Mouse (Mus musculus) adrenal gland, postnatal 14 days (tissue): Measurements from ENCODE around the gene Reep3. TPM values are rescaled to one million over a fixed set of nuclear protein-coding genes. Genes with fewer than 3 reads are reported as not detected.

Experiments used
- DNase-seq: peaks from one replicate; pipeline ENCODE4 v3.0.0; 2021; ENCODE audit warnings: mixed read lengths
- total RNA-seq: library from RNA; stranded (reverse); gene quantifications from 2 replicates; pipeline ENCODE4 v1.2.3, GENCODE M21; 2021

The Reep3 gene
- total RNA-seq, 1 experiment from 2014 or later, result 47.1 TPM

DNA sequence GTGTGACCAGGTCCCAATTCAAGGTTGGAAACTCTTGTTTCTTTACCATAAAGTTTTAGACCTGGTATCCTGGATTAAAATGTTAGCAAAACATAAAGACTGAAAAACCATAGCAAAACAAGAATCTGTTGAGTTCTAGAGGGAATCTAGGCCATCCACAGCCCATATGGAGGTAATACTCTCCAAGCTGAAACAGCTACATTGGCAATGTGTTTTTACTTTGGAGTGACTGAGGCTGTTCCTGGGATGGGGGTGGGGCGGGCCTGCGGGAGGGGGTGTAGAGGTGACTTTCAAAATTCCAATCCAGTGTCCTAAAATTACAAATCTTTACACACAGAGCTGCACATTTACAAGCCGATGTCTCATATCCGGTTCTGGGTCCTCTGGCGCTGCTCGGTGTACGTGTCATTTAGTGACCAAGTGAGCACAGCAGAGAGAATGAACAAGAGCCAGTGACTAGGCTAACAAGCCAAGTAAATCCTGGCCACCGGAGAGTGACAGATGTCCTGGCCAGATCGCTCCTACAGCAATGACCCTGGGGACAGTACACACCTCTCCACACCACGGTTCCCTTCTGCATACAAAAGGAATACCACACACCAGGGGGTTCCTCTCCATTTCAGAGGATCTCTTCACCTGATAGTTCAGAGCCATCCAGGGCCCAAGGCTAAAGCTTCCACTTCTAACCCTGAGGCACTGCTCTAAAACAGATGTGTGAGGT lies 13.1 kb downstream of the Reep3 start:
- no peak for DNase-seq

DNA sequence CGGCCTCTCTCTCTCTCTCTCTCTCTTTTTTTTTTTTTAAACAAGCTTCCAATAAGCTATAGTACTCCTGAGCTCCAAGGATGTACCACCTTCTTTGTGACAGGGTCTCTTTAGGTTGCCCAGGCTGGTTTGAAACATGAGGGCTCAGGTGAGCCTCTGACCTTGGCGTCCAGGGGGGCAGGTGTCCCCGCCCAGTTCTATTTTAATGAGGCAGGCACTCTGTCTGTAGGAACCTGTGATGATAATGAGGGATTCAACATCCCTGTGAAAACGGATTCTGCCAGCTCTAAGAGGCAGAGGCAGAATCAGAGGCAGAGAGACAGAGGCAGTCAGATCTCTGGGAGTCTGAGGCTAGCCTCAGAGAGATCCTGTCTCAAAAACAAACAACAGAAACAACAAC lies 14.2 kb downstream of the Reep3 start:
- no peak for DNase-seq

DNA sequence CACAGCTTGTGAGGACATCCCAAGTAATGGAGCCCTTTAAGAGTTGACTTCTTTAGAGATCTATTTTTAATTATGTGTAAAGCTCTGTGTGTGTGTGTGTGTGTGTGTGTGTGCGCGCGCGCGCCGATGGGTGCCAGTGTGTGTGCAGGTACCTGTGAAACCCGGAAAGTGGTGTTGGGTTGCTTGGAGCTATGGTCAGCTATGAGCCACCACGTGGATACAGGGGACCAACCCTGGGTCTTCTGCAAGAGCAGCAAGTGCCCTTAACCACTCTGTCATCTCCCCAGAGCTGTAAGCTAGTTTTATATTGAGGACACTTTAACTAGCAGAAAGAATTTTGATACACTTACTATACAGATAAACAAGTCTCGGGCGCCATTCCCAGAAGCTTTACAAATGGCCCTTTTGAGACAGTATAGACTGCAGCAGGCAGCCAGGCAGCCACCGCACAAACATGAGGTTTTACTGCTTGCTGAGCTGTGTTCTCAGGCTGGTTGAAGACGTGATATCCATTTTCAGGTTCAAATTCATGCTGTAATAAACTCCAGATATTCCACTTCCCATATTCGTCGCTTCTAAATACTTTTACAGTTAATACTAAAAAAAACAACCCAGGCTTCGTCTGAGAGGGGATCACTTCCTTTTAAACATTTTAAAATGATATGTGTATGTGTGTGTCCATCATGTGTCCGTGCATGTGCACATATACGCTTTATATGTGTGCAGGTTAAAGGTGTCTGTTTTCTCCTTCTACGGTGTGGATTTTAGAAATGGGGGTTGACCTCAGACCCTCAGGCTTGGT lies 15.3 kb downstream of the Reep3 start:
- no peak for DNase-seq

DNA sequence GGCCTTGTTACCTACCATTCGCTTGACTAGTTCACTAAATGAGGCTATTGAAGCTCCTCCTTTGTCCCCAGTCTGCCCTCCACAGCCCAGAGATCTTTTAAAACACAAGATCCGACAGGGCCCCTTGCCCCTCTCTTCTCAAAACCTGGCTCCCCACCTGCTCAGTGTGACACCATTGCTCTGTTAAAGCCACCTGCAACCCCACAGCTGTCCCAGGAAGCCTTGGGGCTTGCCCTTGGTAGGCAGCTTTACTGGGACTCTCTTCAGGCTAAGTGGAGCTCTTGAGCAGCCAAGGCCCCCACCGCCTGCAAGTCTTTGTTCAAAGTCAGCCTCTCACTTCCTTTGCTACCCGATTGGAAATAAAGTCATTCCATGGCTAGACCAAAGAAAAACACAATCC lies 17.7 kb downstream of the Reep3 start:
- no peak for DNase-seq

DNA sequence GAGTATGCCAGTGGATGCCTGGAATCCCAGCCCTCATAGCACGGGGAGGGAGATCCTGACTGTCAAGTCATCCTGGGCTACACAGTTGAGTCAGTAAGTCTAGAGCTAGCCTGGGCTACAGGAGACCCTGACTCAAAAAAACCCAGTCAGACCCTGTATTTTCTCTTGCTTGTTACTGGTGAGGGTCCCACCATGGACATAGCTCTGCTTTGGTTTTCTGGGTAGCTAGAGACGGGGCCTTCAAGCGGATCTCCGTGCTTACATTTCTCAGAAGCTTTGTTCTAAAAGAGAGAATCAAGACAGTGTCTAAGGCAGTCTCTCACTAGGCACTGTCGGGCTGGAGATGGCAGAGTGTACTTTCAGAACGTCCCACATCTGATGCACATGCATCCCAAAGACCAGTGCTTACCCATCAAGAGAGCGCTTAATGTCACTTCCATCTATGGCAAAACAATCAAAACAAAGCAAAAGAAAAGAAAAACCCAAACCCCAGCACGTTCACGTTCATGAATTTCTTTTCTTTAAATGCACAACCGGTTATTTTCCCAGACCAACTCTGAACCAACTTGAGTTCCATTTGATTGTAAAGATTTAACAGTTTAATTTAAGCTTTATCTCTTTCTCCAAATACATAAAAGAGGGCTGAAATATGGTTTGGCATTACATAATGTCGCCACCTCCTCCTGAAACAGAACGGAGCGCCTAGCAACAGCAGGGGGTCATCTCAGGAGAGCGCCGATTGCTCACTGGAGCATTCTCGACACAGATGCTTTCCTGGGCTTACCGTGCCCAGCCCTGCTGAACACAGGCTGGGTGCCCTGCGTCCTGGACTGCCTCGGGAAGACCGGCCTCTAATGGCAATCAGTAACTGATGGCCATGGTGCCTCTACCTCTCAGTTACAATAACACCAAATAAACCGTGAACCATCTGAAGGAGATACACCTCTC lies 20.5 kb downstream of the Reep3 start:
- peak; percentile 49 for DNase-seq

DNA sequence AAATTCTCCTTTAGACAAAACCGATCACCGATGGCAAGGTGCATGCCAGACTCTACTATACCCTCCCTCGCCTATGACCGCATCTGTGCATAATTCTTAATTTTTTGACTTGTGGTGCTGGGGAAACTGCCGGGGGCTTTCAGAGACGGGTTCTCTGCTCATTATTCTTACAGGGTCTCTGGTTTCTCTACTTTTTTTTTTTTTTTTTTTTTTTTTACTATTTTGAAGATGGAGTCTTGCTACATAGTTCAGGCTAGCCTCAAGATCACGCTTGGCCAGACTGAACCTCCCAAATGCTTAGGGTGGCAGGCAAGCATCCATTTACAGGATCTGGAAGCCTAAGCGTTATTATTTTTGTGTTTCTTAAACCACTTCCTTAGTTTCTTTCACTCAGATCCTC lies 23.2 kb downstream of the Reep3 start:
- no peak for DNase-seq

DNA sequence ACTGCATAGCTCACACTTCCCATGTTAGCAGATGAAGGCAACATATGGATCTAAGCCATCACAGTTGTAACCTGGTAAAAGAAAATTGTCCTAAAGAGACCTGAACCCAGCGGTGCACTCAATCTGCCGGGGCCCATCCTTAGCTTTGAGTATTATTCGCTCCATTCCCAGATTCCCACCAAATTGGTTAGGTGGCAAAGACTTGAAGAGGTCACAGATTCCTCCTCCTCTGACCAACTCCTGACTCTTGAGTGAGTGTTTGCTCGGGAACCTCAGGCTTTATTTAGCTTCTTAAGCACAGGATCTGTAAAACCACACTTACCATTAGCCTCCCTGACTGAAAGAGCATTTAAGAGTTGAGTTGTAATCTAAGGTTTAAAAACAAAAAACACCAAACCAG lies 24.1 kb downstream of the Reep3 start:
- no peak for DNase-seq

DNA sequence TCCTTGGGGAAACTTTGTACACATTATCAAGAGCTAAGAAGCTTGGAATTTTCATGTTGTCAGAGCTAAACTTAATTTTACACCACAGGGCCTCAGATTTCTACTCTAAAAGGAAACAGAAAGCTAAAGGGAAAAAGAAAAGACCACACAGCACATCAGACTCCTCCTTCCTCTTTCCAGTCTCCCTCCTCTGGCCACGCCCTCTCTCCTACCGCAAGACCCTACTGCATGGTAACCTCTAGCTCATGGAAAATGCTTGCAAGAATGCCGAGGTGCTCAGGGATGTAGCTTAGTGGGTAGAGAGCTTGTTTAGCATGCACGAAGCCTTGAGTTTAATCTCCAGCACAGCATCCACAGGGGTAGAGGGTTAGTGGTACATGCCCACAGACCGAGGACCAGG lies 24.9 kb downstream of the Reep3 start:
- DNase-seq, result no peak

DNA sequence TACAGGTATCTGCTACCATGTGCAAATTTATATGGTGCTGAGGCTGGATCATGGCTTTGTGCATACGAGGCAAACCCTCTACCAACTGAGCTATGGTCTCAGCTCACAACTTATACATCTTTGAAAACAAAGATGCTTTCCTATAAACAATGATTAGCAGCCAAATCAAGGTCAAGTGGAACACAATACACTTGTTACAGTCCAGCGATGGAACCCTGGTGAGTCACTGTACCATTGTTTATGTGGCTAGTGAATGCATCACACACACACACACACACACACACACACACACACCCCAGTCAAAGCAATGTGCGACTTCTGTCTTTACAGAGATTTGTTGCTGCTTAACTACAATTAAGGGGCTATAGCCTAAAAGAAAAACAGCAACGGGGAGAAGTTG lies 25.4 kb downstream of the Reep3 start:
- no peak for DNase-seq

DNA sequence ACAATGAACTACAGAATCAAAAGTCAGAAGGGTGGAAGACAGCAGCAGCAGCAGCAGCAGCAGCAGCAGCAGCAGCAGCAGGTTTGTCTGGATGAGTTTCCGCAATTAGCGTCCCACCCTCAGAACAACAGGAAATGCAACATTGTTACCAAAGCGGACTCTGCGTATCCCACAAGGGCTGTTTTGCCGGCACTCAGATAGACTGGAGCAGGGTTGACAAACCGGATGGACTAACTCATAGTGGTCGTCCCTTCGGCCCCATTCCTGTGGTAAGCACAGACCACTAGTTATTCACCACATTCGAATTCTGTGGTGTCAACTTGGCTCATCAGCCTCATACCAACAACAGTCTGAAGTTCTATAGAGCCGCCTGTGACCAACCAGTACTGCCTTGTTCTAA lies 27.7 kb downstream of the Reep3 start:
- no peak for DNase-seq

DNA sequence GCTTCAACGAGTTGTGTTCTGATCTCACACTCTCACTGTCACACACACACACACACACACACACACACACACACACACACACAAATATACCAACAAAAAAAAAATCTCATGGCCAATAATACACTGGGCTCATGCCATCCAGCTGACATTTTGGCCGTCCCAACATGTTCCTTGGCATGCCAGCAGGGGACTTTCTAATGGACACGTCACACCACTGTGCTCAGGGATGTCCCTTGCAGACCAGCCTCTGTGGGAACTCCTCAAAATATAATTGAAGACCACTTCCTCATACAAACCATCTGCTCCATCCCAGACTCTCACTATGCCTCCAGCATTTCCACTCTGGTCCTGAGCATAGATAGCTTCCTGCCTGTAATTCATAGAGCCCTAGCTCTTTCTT lies 30.3 kb downstream of the Reep3 start:
- DNase-seq, result no peak

DNA sequence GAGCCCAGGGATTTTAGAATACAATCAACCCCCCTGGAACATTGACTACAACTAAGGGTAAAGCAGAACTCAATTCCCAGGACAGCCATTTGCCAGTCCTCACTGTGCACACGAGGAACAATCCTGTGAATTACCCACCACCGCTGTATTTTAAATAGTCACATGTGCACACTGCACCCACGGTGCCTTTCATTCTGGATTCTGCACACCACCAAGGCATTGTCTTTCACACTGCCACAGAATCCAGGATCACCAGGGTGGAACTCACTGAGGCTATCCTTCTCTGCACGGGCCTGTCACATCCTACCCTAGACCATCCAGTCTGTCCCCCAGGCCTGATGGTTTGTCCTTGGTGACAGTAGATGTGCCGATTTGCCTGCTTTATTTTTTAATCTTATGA lies 30.8 kb downstream of the Reep3 start:
- DNase-seq, result no peak

DNA sequence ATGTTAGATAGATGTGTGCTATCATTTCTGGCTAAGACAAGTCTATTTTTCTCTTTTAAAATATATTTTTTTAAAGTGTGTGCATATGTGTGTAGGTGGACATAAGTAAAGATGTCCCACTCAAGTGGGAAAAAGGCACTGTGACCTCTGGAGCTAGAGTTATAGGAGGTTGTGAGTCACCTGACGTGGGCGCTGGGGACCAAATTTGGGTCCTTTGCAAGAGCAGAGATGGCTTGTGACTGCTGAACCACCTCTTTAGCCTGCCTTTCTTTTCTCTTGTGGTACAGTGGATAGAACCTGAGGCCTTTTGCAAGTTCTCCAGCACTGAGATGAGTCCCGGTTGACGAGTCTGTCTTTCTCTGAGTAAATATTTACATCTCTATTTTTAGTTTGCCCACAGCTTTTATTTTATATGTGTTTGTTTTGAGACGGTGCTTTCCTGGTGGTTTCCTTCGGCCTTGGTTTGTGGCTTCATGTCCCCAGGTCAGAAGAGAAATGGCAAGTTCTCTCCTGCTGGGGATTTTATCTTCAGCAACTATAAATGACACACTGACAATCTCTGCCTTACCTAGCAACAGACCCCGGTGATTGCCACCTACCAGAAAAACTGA lies 31.4 kb downstream of the Reep3 start:
- no peak for DNase-seq

DNA sequence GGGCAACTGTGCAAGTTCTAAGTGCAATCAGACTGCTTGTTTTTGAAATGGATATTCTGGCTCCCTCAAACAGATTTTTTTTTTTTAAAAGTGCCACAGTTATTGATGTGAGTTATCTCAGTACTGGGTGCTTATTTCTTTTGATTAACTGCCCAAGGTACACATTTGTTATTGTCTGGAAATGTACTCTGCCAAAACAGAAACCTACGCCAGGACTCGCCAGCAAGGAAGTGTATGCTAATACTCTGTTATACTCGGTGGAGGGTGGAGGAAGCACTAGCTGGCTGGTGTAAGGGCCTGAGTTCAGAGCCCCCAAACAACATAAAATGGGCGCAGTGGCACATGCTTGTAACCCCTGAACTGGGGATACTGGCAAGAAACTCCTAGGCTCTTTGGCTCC lies 34.9 kb downstream of the Reep3 start:
- no peak for DNase-seq

DNA sequence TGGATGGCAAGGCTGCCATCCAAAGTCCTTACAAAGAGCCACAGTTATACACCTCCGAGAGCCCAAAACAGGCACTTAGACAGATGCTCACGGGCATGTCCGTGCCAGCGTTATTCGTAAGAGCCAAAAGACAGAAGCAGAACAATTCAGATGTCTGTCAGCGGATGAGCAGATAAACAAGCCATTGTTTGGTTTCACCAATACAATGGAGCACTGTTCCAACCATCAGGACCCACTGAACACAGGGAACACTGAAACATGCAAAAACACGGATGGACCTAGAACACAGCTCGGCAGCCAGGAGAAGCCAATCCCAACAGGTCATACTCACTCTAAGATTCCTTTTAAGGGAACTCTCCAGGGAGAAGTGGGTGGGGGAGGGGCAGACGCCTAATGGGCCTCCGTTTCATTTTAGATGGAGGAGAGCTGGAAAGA lies 35.4 kb downstream of the Reep3 start:
- peak; percentile 52 for DNase-seq

DNA sequence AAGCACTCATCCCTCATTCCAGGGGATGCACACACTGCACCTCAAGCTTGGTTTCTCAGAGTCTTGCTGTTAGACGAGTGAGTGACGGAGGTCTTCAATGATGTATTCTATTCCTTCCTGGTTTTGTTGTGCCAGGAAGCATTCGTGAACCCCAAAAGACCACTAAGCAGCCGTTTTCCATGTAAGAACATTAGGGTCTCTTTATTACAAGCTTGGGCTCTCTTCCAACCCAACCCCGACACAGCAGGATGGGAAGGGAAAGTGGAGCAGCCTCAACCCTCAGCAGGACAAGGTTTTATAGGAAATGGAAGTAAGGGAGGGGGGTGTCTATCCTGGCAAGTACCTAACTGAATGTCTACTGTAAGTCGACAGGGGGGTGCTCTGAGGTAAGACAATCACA lies 38.0 kb downstream of the Reep3 start:
- DNase-seq, result no peak

DNA sequence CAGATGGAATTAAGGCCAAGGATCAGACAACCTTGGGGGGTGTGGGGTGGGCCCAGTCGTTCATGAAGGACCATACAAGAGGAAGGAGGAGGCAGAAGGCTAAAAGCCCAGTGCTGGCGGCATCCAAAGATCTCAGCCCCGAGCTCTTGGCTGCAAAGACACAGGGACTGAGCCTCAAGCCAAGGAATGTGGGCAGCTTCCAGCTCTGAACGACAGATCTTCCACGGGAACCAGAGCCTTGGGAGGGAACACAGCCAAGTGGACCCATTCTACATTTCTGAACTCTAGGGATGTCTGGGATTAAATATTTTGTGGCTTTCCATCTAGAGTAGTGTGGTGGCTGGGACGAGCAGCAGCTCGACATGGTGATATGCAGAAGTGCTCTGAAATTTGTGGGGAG lies 38.4 kb downstream of the Reep3 start:
- peak; percentile 66 for DNase-seq

DNA sequence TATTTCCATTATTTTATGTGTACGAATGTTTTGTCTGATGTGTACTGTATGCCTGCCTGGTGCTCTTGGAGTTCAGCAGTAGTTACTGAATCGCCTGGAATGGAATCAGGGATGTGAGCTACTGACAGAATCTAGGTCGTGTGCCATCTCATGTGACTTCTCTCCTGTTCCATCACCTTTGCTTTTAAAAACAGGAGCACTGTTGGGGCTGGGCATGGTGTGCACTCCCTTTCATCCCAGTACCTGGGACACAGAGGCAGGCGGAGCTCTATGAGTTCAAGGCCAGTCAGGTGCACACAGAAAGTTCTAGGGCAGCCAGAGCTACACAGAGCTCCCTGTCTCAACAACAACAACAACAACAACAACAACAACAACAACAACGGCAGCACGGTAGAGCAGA lies 39.0 kb downstream of the Reep3 start:
- DNase-seq, result no peak

DNA sequence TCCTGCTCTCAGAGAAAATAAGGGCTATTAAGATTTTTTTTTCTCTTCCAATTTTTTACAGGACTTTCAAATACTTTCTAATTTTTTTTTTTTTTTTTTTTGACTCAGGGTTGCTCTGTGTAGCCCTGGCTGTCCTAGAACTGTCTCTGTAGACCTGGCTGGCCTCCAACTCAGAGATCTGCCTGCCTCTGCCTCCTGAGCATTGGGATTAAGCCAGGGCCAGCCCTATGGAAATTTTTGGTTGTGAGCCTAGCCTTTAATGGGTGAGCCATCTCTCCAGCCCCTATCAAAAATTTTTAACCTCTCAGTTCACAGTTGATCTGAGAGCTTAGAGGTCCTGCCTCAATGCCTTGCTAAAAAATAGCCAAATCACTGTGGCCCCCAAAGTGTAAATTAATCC lies 39.5 kb downstream of the Reep3 start:
- no peak for DNase-seq

DNA sequence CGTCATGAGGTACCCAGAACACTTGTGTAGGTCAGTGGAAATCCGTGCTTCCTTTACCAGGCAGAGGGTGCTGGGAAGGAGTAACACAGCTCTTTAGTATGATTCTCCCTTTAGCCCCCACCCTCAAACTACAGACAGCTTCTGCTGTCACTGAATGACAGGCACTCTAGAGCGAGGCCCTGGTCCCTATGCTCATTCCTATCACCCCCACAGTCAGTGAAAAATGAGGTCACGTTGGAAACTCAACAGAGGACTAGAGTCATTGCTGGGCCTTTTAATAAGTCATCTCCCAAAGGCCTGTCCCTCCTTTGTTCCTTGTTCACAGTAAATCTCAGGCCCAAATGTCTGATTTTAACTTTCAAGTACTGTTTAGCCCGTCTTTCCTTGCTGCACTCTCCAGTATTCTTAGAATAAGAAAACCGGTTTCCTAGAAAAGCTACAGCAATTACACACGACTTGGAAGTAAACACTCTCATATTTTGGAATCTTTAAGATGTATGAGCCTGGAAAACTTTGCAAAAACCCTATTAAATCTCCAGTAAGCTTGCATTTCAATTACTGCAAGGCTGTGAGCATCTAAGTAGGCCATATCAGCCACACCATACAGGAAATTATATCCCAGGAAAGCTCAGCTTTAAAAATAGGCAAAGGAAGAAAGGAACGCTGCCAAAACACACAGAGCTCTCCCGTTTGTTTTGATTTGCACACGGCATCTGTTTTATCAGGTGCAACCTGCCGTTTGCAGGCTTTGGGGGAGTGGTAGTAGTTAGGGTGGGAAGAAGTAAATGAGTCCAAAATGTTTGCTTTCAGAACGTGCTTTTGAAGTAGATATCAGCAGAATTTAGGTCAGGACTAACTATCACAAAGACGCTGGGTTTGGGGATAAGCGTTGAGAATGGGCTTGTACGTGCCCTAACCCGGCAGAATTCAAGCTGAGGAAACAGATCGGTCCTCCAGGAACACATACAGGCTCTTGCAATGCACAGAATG lies 40.6 kb downstream of the Reep3 start:
- no peak for DNase-seq

DNA sequence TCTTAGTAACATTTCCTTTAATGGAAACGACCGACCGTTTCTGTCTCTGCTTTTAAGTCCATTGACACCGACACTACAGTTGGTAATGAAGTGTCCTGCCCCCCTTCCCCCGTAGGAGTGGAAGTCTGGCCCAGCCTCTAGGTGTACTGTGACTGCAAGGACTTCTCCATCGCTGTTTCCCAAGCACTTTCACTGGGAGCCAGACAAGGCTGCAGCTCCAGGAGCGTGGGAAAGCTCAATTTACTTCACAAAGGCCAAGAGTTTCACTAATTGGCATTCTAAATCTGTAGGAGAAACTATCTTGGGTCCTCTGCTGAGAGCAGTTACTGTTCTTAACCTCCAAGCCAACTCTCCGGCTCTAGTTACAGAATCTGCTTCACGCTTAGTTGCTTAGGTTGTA lies 43.3 kb downstream of the Reep3 start:
- DNase-seq, result no peak
